Mouse (Mus musculus) ES-CJ7 (cell line): ENCODE data around the gene Mt3.
A peak's percentile ranks its signal among the peaks of the same experiment; 100 is the strongest.
"Not testable (repeated sequence)": the region's sequence is repeated elsewhere in the genome, so short reads cannot be mapped to it uniquely, and the experiment has no call there.

Source experiments
- DNase-seq: peaks from one replicate; pipeline ENCODE4 v3.0.0; 2011; ENCODE audit warnings: low read depth, low spot score

The Mt3 gene

GRCm38 (mm10) chr8:94150925-94151324 lies 1.5 kb upstream of the Mt3 start:
- no peak for DNase-seq

- no peak for DNase-seq
Measured at GRCm38 (mm10) chr8:94153451-94153850, 1.0 kb downstream of the Mt3 start.

- no peak for DNase-seq
Measured at GRCm38 (mm10) chr8:94154537-94154936, 2.1 kb downstream of the Mt3 start.

- no peak for DNase-seq
Measured at GRCm38 (mm10) chr8:94156092-94156491, 3.7 kb downstream of the Mt3 start.

GRCm38 (mm10) chr8:94165772-94166171 lies 13.4 kb downstream of the Mt3 start:
- DNase-seq, result not testable (repeated sequence)

GRCm38 (mm10) chr8:94167244-94167643 lies 14.8 kb downstream of the Mt3 start:
- peak; percentile 94 for DNase-seq

- no peak for DNase-seq
Measured at GRCm38 (mm10) chr8:94169547-94169946, 17.1 kb downstream of the Mt3 start.

- no peak for DNase-seq
Measured at GRCm38 (mm10) chr8:94171321-94171755, 18.9 kb downstream of the Mt3 start.

- DNase-seq, result peak; percentile 98
Measured at GRCm38 (mm10) chr8:94172075-94172808, 19.8 kb downstream of the Mt3 start, which contains the start of gene Mt2. TSS of gene Mt2 (plus strand) at chr8:94172664.

GRCm38 (mm10) chr8:94172809-94173732 lies 20.7 kb downstream of the Mt3 start:
- peak; percentile 59 for DNase-seq

GRCm38 (mm10) chr8:94173848-94174403 lies 21.5 kb downstream of the Mt3 start:
- no peak for DNase-seq

GRCm38 (mm10) chr8:94174619-94175213 lies 22.3 kb downstream of the Mt3 start:
- peak; percentile 89 for DNase-seq

- DNase-seq, result no peak
Measured at GRCm38 (mm10) chr8:94177716-94178390, 25.4 kb downstream of the Mt3 start.

- peak; percentile 97 for DNase-seq
Measured at GRCm38 (mm10) chr8:94178857-94179712, 26.7 kb downstream of the Mt3 start, which contains the start of gene Mt1. TSS of gene Mt1 (plus strand) at chr8:94179082.

GRCm38 (mm10) chr8:94179713-94180560 lies 27.5 kb downstream of the Mt3 start:
- no peak for DNase-seq

GRCm38 (mm10) chr8:94180561-94180908 lies 28.1 kb downstream of the Mt3 start:
- DNase-seq, result no peak

- DNase-seq, result no peak
Measured at GRCm38 (mm10) chr8:94182055-94182929, 29.9 kb downstream of the Mt3 start.

GRCm38 (mm10) chr8:94183117-94183516 lies 30.7 kb downstream of the Mt3 start:
- DNase-seq, result peak; percentile 95
